Mouse (Mus musculus) retina, adult 2 months (tissue): ENCODE data around the gene Mark2.

Experiments
- DNase-seq: peaks from one replicate; pipeline ENCODE4 v3.0.0-alpha.2; 2012; ENCODE audit warnings: low read depth, low spot score

The Mark2 gene

DNA sequence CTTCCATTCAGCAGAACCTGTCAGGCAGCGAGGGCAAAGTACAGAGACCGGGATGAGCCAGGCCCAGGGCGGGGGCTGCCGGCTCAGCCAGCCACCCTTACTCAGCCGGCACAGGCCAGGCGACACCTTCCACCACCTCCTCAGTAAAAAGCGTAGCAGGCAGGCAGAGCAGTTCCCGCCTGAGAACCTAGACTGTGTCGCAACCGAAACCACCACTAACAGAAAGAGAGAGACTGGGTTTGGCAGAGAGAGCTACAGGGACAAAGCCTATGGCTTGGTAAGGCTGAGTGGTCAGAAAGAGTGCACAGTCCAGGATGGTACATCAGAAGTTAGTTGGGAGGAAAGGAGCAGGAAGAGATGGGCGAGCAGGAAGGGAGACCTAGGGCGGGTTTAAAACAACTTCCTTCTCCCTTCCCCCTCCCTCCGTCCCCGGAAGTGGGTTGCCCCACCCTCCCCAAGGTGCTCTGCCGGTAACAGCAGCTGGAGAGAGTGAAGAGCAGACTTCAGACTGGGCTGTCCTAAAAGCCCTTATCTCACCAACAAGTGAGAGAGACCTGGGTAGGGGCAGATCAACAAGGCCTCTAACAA is 46.5 kb downstream of the Mark2 start:
- DNase-seq, result no peak

DNA sequence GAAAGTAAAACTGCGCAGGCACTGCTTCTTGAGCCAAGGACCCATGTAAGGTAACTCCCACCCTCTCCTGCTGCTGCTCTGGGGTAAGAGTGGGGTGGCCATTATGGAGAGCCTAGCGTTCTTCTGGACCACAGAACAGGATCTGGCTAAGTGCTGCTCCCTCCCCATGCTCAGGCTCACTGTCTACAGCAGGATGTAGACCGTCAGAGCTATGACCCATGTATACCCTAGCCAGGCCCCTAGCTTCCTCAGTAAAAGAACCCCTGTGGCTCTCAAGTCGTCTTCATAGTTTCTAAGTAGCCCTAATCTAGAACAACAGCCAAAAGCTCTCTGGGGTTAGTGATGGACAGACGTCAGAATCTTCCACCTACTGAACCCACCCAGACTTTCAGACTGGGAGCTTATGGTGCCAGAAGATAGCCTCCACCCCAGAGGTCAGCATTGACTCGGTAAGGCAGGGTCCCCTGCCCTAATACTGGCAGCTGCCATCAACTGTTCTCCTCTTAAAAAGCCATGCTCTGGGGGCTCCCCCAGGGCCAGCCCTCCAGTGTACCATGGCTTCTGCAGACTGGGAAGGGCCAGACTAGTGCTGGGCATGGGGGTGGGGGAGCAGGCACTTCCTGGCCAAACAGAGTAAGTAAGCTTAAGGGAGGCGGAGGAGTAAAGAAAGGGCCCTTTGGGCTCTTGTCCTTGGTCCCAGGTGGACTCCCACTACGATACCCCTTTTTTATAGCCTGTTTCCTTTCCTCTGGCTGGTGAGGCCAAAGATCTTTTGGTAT is 47.4 kb downstream of the Mark2 start:
- no peak for DNase-seq

DNA sequence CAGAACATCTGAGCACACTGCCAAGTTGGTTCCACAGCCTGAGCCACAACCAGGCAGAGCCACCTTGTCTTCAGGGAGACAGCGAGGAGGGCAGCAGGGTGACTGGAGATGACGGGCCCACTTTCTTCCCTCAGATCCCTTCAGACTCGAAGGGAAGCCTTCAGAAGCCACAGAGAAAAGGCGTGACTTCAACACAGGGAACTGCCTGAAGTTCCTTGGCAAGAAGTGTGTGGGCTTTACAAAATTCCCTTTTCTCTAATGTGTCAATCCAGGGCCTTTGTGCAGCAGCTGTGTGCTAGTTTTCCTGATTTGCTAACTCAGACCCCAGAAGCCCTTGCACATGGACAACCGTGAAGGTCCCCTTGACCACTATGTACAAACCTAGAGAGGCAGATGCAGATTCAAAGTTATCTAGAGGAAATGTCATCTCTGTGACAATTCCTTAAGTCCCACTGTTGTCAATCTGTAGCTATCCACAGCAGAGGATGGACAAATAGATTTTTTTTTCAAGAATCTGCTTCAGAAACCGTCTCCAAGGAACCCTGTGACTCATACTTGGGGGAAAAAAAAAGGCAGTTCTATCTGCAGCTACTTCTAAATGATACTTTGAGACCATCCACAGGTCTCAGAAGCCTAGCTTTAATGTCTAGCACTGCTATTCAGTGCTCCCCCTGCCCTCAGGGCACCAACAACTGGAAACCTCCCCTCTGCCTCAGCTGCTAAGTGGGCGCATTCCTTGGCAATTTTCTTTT is 49.5 kb downstream of the Mark2 start:
- DNase-seq, result no peak

DNA sequence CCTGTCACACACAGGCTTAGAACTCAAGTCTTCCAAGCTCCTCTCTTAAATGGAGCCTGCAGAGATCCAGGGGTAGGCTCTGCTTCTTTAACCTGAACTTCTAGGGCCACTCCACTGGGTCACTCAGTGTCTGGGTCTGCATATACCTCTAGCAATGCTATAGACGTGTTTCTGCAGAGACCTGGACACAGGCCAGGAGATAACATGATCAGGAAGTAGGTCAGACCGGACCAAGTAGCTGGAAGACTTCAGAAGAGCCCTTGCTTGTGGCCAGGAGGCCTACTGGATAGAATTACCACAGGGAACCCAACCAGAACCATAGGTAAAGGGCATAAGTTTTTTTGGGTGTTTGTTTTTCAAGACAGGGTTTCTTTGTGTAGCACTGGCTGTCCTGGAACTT is 51.9 kb downstream of the Mark2 start:
- DNase-seq, result no peak

DNA sequence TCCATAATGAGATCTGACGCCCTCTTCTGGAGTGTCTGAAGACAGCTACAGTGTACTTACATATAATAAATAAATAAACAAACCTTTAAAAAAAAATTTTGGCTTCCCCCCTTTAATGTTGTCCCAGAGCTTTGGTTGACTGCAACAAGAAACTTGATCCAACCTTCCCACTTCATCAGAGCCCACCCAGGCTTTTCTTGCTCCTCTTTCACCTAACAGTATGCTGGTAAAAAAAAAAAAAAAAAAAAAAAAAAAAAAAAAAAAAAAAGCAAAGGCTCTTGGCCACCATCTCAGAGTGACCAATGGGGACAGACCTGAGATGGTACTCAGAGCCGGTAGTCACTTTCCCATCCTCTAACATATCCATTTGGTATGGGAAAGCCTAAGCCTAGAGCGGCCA is 53.4 kb downstream of the Mark2 start:
- no peak for DNase-seq

DNA sequence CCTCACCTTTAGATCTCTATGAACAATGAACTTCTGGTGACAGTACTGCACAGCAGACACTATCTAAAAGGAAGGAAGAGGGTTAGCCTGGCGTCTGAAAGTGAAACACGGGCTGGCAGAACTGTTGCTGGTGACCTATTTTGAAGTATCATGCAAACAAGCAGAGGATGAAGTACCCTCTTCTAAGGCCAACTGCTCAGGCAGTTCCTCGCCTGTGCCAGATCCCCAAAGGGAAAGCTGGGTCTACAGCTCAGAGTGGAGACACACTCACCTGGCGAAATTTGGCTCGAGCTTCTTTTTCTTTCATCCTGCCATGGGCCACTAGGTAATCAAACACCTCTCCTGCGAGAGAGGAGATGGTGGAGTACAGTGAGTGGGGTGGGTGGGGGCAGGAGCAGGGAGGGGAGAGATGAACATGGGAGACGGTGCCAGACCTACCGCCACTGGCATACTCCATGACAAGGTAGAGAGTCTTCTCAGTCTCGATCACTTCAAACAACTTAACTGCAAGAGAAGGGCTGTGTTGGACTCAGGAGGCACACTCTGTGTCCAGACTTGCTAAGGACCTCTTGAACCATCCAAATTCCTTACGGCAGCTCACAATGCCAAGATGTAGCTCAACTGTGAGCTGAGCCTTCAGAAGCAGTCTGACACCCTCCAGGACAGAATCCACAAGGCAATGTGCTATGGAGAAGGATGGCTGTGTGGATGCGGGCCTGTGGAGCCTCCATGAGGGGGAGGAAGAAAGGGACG is 54.9 kb downstream of the Mark2 start:
- no peak for DNase-seq

DNA sequence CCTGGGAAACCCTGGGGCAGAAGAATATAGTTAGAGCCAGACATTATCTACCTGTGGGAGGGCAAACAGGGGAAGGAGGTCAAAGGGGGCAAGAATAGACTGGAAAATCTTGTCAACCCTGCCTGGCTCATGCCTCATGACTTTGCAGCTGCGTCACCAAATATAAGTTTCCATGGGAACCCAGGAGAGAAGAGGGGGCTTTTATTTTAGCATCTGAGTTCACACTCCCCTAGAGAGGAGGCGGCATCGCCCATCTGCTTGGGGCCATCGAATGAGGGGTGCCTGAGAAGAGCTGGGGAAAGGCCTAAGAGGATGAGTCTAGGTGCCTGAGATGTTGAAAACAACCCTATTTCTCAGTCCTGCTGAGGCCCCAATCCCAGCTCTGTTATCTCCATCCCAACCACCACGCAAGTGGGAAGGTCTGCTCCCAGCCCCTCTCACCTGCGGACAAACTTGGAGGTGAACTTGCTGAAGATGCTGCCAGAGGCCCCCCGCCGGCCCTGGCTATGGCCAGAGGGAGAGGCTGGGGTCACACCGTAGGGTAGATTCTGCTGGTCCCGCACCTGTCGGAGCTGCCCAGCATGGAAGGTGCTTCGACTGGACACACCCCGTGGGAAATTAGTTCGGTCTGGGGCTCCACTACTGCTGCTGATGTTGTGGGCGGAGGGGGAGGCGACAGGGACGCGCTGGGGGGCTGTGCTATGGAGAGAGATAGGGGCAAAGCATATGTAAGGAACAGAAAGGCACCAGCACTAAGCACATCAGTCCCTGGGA is 60.9 kb downstream of the Mark2 start:
- DNase-seq, result no peak

DNA sequence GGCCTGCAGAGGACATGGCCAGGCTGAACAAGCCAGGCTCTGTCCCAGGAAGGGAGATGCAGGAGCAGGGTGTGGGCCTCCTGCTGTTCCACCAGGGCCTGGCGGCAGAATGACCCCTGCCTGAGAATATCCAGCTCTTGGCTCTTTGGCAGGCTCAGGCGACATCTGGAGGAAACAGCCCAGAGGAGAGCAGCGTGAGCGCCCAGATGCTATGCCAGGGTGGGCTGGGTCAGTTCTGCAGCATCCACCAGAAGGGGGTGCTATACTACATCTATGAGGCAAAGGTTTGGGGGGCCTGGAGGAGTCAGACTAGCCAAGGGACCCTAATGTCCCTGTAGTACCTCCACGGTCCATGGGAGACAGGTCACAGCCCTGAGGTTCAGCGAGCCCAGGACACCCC is 62.5 kb downstream of the Mark2 start:
- DNase-seq, result no peak

DNA sequence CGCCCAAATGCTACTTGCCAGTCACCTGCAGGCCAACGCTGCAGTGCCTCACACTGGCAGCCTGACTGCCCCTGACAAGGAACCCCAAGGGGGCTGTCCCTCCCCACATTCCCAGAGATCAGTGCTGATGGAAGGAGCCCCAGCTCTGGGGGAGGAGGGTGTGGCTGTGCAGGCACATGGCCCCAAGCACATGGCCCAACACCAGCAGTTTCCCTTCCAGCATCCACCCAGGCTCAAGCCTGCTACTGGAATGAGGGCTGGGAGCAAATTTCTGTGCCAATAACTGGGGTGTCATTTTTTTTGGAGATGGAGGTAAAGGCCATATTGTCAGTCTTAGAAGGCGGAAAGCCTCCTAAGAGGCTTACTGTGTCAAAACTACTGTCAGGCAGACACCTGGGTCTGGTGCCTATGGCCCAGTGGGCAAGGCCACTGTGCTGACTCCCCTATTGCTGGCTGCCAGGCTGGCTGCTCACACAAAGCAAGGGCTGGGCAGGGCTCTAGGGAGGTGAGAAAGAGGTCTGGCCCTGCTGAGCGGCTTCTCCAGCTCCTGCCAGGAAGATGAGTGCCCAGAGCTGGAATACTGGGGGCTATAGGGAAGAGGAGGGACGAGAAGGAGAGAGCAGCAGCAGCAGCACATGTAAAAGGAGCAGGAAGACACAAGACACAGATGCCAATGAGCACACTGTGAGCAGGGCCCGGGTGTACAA is 63.3 kb downstream of the Mark2 start:
- no peak for DNase-seq

DNA sequence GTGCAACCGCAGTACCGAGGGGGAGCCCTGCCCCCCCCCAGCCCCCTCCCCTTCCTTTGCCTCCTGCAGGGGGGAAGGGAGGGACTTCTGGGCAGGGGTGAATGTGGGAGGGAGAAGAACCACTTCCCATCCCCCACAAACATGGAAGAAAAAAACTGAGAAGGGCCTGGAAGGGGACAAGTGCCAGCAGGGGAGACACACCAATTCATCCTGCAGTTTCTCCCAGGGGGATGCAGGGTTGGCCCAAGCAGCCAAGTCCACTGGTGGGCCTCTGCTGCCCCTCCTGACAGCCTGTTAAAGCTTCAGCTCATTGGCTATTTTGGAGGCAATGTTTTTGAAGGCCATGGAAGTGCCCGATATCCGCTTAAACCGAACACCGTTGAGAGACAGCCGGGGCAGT is 64.9 kb downstream of the Mark2 start:
- no peak for DNase-seq

DNA sequence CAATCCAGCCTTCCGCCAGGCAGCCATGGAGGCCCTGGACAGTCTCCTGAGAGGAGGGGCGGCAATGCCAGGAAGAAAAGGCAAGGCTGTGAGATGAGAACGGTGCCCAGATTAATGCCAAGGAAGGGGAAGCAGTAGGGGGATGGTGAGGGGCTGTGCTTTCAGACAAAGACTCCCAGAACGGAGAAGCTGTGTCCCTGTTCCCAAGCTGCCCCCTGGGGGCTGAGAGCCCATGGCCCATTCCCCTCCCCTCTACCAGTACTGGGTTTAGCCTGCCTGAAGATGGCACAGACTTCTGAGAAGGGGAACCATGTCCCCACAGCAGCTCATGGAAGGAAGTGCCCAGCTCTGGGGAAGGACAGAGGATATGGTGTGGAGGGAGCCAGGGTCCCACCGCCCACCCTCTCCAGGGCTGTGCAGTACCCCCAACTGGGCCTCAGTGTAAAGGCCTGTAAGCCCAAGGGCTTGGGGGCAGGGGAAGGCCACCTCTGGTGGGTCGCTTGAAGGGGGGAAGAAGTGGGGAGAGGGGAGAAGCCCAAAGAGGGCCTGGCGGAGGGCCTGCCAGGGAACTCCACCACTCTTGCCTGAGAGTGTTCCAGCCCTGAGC is 65.5 kb downstream of the Mark2 start:
- DNase-seq, result no peak

DNA sequence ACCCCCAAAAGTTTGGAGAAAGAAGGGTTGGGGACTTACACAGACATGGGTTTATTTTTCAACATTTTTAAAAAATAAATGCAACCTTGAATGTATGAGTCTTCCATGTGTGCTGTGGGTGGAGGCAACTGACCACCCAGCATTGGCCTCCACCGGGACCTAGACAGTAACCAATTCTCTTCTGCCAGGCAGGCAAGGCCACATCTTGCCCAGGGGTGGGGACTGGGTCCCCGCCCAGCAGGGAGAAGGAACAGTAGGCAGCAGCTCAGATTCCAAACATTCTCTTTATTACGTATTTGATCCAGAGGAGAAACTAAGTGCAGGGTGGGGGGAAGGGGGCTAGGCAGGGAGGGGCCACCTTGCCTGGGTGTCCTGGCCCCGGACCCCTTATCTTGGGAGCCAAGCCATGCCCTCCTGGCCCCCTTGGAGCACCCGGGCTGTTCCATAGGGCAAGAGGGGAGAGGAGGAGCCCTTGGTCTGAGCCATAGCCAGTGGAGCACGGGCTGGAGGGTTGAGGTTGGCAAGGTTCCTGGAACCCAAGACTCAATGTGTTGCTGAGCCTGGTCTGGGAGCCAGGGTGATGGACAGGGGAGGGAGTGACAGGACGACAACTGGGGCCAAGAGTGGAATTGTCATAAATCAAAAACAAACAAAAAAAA is 66.4 kb downstream of the Mark2 start:
- no peak for DNase-seq

DNA sequence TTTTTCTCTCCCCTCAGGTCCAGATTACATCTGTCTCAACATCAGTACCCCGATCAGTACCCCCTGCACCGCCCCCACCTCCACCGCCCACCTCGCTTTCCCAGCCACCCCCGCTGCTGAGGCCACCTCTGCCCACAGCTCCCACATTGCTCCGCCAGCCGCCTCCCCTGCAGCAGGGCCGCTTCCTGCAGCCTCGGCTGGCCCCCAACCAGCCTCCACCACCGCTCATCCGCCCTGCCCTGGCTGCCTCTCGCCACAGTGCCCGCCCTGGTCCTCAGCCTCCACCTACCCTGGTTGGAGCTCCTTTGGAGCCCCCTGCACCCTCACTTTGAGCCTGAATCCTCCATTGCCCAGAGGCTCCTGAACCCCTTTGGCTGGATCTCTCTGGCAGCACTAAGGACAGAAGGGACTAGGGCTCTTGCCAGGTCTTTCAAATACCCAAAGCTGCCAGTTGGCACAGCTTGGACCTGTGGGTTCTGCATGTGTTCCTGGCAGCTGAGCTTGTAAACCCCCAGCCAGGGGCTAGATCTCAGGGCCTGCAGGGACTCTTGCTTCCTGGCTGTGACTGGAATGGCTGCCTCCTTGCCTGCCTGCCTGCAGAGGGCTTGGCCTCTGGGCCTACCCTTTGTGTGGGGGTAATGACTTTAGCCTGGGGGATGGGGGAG is 67.2 kb downstream of the Mark2 start:
- no peak for DNase-seq

DNA sequence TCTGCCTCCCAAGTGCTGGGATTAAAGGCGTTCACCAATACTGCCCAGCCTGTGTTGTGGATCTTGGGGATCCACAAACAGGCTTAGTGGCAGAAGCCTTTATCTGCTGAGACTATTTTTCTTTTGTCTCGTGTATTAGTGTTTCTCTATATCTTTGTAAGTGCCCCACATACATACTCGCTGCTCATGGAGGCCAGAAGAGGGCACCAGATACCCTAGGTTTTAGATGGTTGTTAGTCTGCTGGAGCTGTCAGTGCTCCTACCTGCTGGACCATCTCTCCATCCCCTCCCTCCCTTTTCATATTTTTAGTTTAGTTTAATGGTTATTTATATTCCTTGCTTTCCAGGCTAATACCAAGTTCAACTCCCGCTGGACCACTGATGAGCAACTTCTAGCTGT is 68.2 kb downstream of the Mark2 start:
- DNase-seq, result no peak

DNA sequence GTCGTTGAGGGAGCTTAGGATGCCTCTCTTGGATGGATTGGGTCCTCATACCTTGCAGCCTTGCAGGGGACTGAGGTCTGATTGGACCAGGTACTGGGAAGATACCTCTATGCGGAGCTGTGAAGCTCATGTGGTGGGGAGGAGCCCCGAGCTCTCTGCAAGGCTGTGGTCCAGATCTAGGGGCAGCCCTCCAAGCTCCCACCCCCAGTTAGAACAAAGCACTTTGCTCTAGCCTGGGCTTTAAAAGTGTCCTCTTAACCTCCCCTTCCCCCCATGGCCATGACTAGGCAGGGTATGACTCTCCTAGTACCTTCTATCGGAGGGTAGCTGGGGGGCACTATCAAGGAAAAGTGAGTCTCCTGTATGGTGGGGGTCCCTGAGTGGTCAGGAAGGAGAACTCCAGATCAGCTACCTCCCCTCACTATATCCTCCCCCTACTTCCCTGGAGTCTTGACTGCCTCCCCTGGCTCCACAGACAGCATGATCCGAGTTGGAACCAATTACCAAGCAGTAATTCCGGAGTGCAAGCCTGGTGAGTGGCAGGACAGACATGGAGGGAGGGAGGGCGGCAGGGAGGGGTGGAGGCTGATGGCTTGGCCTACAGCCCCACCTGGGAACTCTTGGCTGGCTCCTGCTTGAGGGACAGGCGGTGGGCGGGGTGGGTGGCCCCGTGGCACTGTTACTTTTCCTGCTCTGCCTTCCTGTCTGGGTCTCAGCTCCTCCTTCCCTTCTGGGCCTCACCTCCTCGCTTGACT is 72.2 kb downstream of the Mark2 start:
- DNase-seq, result no peak

DNA sequence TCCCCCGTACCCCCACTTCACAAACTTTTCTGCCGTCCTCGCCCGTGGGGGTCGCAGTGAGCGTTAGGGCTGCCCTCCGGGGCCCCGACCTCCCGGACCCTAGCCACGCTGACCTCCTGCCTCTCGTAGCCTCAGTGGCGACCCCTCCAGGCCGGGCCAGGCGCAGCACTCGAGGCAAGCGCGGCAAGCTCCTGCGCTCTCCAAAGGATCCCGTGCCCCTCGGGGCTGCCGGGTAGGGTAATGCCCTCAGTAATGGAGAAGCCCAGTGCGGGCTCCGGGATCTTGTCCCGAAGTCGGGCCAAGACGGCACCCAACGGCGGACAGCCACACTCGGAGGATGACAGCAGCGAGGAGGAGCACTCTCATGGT is 73.0 kb downstream of the Mark2 start:
- DNase-seq, result no peak

DNA sequence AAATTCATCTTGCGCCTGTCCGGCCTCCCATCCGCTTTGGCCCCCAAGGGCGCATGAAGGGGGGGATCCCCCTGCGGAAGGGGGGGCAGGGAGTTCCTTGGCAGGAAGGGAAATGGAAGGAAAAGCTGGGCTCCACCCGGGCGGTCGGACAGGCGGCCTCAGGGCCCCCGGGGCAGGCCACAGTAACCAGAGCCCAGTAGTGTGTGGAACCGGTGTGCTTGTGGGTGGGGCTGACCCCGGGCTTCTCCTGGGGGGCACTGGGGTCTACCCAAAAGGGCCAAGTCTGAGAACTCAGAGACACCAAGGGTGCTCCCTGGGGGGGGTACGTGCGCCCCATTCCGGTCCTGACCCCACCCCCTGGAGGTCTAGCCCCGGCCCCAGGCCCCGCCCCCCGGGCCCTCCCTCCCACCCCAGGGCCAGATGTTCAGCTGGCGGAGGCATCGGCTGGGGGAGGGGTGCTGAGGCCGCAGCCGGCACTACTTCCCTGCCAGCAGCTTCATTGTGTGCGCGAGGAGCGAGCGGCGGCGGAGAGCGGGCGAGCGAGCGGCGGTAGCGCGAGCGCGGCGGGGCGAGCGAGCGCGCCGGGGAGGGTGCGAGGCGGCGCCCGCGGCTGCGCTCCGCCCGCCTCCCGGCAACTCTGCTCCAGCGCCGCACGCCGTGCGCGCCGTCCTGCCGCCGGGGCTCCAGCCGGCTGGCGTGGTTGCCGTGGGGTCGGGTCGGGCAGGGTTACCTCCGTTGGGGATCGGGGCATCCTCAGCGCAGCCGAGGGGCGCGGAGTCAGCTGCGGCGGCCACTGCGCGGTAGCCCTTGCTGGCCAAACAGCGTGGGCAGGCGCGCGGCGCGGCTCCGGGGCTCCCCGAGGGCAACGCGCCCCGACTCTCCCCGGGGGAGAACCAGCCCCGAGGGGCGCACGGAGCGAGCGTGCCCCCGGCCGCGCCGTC is 73.6 kb downstream of the Mark2 start:
- no peak for DNase-seq
